Mouse (Mus musculus): ENCODE measurements around the gene Gemin5. TPM values are rescaled to one million over a fixed set of nuclear protein-coding genes. Genes with fewer than 3 reads are reported as not detected.
A peak's percentile ranks its signal among the peaks of the same experiment; 100 is the strongest.
"Not testable (repeated sequence)": the region's sequence is repeated elsewhere in the genome, so short reads cannot be mapped to it uniquely, and the experiment has no call there.

Gemin5 gene
- polyA plus RNA-seq, 1 experiment from 2014 or later: 12.5 TPM

DNA sequence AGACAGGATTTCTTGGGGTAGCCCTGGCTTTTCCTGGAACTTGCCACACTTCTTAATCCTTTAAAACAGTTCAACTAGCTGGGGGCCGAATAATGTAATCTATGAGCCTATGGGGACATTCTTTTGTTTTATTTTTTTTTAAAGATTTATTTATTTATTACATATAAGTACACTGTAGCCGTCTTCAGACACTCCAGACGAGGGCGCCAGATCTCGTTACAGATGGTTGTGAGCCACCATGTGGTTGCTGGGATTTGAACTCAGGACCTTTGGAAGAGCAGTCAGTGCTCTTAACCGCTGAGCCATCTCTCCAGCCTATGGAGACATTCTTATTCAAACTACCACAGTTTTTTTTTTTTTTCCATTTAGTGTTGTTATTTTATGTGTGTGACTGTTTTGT is 11.6 kb upstream of the Gemin5 start:
- not testable (repeated sequence) for H3K9ac ChIP-seq; H3K27ac ChIP-seq; H3K4me3 ChIP-seq (replicated peaks; ENCODE audit: low read length); H3K27me3 ChIP-seq (ENCODE audit: control insufficient read depth, insufficient read depth, low read length); H3K9me3 ChIP-seq (ENCODE audit: control insufficient read depth, low read length); ATAC-seq (ENCODE audit: low FRiP score); DNase-seq (ENCODE audit: low spot score); H3K4me1 ChIP-seq (replicated peaks; ENCODE audit: control insufficient read depth, insufficient read depth, low read length); H3K4me2 ChIP-seq (replicated peaks)
- H3K36me3 ChIP-seq (replicated peaks; ENCODE audit: control insufficient read depth, insufficient read depth): peaks cover 54% of the 10 kb centered on the region
- WGBS: 95% methylated on average over 6 of the region's 6 CpGs

DNA sequence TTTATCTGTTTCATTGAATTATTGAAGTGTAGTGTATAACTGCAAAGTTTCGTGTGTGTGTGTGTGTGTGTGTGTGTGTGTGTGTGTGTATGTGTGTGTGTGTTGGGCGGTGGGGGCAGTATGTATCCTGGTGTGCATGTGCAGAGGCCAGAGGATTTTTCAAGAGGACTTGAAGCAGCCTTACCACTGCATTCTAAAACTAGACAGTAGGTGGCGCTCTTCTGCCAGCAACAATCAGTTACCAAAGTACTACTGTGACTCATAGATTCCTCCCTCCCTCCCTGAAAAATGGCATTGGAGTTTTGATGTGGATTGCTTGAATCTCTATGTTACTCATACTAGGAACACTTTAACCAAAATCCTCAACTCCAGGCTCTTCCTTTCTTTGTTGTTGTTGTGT is 11.2 kb upstream of the Gemin5 start:
- H3K27me3 ChIP-seq (ENCODE audit: control insufficient read depth, insufficient read depth, low read length): no peaks in the 10 kb centered on the region
- no peak overlapping the region for H3K9ac ChIP-seq
- H3K4me1 ChIP-seq (replicated peaks; ENCODE audit: control insufficient read depth, insufficient read depth, low read length): no peaks in the 10 kb centered on the region
- no peak overlapping the region for H3K27ac ChIP-seq
- DNase-seq (ENCODE audit: low spot score) (peak; percentile 86), ATAC-seq (ENCODE audit: low FRiP score) (peak; percentile 43; the same call in 1 of the 2 replicates)
- 26% methylated on average over 3 of the region's 3 CpGs for WGBS
- H3K36me3 ChIP-seq (replicated peaks; ENCODE audit: control insufficient read depth, insufficient read depth): peaks cover 58% of the 10 kb centered on the region
- H3K4me2 ChIP-seq (replicated peaks): no peak overlapping the region
- H3K9me3 ChIP-seq (ENCODE audit: control insufficient read depth, low read length): no peaks in the 10 kb centered on the region
- H3K4me3 ChIP-seq (replicated peaks; ENCODE audit: low read length): no peak overlapping the region

DNA sequence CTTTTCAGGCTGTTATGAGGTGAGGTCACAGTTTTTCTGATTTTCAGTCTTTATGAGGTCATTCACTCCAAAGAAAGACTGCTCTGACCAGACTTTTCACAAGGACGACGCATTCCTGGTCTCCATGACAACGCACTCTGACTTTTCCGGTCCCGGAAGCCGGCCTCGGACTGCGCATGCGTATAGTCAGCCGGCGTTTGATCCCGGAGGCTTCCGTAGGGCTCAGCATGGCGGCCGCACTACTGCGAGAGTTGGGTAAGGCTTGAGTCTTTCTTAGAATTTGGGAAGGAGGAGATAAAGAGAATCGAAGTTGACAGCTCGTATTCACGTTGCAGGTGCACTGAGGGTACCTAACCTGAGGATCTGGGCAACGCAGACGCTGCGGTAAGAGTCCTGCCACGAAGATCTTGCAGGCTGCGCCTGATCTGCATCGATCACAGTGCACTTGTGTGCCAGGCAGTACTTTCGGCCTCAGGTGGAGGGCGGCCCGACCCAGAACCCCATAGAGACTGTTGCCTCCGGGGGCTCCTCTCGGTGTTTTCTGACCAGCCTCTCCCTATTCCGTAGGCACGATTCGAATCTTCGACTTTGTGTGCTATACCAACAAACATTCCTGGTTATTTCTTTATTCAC is 3.2 kb upstream of the Gemin5 start, which contains the start of gene Mrpl22:
TSS of gene Mrpl22 (plus strand) at position 203 of the 633 bp plus-strand sequence.
- under 1% methylated on average over 34 of the region's 34 CpGs for WGBS
- Histone ChIP-seq H3K36me3 (replicated peaks; ENCODE audit: control insufficient read depth, insufficient read depth) (peaks cover 39% of the 10 kb centered on the region), H3K4me3 (replicated peaks; ENCODE audit: low read length) (peak within 1 kb of the TSS; percentile 66), H3K4me1 (replicated peaks; ENCODE audit: control insufficient read depth, insufficient read depth, low read length) (peaks cover 16% of the 10 kb centered on the region), H3K4me2 (replicated peaks) (peak within 1 kb of the TSS; percentile 84), H3K9ac (peak within 1 kb of the TSS; percentile 77), H3K27ac (peak within 1 kb of the TSS; percentile 61), H3K27me3 (ENCODE audit: control insufficient read depth, insufficient read depth, low read length) (no peaks in the 10 kb centered on the region), H3K9me3 (ENCODE audit: control insufficient read depth, low read length) (no peaks in the 10 kb centered on the region)
- ATAC-seq (ENCODE audit: low FRiP score): peak; percentile 79
- DNase-seq (ENCODE audit: low spot score): peak; percentile 99

DNA sequence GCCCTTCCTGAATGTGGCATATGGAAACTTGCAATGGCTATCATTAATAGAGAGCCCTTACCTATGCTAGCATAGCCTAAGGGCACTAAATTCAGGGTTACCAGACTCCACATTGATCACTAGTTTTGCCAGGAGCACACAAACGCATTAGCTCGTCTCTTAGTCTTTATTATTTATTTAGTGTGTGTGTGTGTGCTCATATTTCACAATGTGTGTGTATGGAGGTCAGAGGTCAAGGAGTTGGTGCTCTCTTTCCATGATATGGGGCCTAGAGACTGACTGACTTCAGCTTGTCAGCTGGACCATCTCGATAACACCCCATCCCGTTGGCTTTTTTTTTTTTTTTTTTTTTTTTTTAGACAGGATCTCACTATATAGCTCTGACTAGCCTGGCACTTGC is 1.3 kb upstream of the Gemin5 start:
- H3K4me2 ChIP-seq (replicated peaks): no peak overlapping the region
- no peak overlapping the region for H3K4me3 ChIP-seq (replicated peaks; ENCODE audit: low read length)
- H3K4me1 ChIP-seq (replicated peaks; ENCODE audit: control insufficient read depth, insufficient read depth, low read length): peaks cover 16% of the 10 kb centered on the region
- H3K36me3 ChIP-seq (replicated peaks; ENCODE audit: control insufficient read depth, insufficient read depth): peaks cover 33% of the 10 kb centered on the region
- DNase-seq (ENCODE audit: low spot score) (no peak), ATAC-seq (ENCODE audit: low FRiP score) (no peak)
- H3K9ac ChIP-seq: no peak overlapping the region
- H3K27me3 ChIP-seq (ENCODE audit: control insufficient read depth, insufficient read depth, low read length): no peaks in the 10 kb centered on the region
- no peaks in the 10 kb centered on the region for H3K9me3 ChIP-seq (ENCODE audit: control insufficient read depth, low read length)
- no peak overlapping the region for H3K27ac ChIP-seq
- WGBS: 93% methylated on average over 4 of the region's 4 CpGs

DNA sequence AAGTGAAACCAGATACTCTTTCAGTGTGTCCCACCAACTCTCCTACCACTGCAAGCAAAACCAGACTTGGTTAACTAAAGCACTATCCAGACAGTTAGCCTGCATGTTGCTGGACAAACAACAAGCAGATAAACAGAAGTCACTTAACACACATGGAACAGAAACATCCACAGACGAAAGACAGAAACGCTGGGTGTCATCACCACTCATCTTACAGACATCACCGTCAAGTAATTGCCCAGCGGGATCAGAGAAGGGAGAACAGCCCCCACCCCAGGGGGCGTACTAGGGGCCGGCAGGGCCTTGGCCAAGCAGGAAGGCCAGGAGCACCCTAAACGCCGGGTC is 545 bp downstream of the Gemin5 start:
- peaks cover 15% of the 10 kb centered on the region for H3K4me1 ChIP-seq (replicated peaks; ENCODE audit: control insufficient read depth, insufficient read depth, low read length)
- H3K4me2 ChIP-seq (replicated peaks): peak overlapping the region; percentile 57
- H3K27ac ChIP-seq: no peak overlapping the region
- H3K9ac ChIP-seq: peak overlapping the region; percentile 77
- H3K36me3 ChIP-seq (replicated peaks; ENCODE audit: control insufficient read depth, insufficient read depth): peaks cover 30% of the 10 kb centered on the region
- H3K9me3 ChIP-seq (ENCODE audit: control insufficient read depth, low read length): no peaks in the 10 kb centered on the region
- DNase-seq (ENCODE audit: low spot score) (no peak), ATAC-seq (ENCODE audit: low FRiP score) (no peak)
- H3K27me3 ChIP-seq (ENCODE audit: control insufficient read depth, insufficient read depth, low read length): no peaks in the 10 kb centered on the region
- peak overlapping the region; percentile 82 for H3K4me3 ChIP-seq (replicated peaks; ENCODE audit: low read length)
- WGBS: 2% methylated on average over 8 of the region's 8 CpGs

DNA sequence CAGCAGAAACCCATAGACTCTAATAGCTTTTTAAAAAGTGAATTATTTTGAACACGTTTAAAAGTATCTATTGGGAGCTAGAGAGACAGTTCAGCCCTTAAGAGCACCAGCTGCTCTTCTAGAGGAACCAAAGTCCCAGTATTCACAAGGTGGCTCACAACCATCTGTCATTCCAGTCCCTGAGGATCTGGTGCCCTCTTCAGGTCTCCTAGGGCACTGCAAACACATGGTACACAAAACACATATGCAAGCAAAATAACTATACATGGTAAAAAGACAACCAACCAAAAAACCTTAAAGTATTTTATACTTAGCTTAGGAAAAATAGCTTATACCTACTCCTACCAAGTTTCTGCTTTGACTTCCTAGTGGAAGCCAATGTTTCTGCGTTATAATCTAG is 3.3 kb downstream of the Gemin5 start:
- no peak overlapping the region for H3K9ac ChIP-seq
- no peak for ATAC-seq (ENCODE audit: low FRiP score)
- no peak overlapping the region for H3K27ac ChIP-seq
- no peak for DNase-seq (ENCODE audit: low spot score)
- no peak overlapping the region for H3K4me3 ChIP-seq (replicated peaks; ENCODE audit: low read length)
- peaks cover 6% of the 10 kb centered on the region for H3K4me1 ChIP-seq (replicated peaks; ENCODE audit: control insufficient read depth, insufficient read depth, low read length)
- 96% methylated on average over 2 of the region's 2 CpGs for WGBS
- H3K36me3 ChIP-seq (replicated peaks; ENCODE audit: control insufficient read depth, insufficient read depth): peaks cover 48% of the 10 kb centered on the region
- no peaks in the 10 kb centered on the region for H3K27me3 ChIP-seq (ENCODE audit: control insufficient read depth, insufficient read depth, low read length)
- H3K4me2 ChIP-seq (replicated peaks): no peak overlapping the region
- no peaks in the 10 kb centered on the region for H3K9me3 ChIP-seq (ENCODE audit: control insufficient read depth, low read length)

DNA sequence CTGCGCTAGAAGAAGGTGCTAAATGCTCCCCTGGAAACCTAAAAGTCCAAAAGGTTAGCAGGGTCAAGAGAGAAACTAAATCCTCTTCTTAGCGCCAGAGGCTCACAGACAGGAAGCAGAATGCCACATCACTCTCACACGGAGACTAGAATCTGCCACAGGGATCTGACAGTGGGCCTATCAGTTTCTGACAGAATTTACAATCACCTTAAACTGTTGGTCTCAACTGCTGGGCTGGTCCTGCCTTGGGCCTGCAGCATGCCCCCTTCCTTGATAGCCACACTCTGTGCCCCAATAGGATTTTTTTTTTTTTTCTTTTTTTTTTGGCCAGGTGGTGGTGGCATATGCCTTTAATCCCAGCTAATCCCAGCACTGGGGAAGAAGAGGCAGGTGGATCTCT is 11.5 kb downstream of the Gemin5 start:
- no peak overlapping the region for H3K4me2 ChIP-seq (replicated peaks)
- peaks cover 71% of the 10 kb centered on the region for H3K36me3 ChIP-seq (replicated peaks; ENCODE audit: control insufficient read depth, insufficient read depth)
- ATAC-seq (ENCODE audit: low FRiP score) (no peak), DNase-seq (ENCODE audit: low spot score) (no peak)
- H3K9ac ChIP-seq: no peak overlapping the region
- H3K27me3 ChIP-seq (ENCODE audit: control insufficient read depth, insufficient read depth, low read length): no peaks in the 10 kb centered on the region
- no peak overlapping the region for H3K4me3 ChIP-seq (replicated peaks; ENCODE audit: low read length)
- H3K9me3 ChIP-seq (ENCODE audit: control insufficient read depth, low read length): no peaks in the 10 kb centered on the region
- H3K27ac ChIP-seq: no peak overlapping the region
- 92% methylated on average over 3 of the region's 3 CpGs for WGBS
- H3K4me1 ChIP-seq (replicated peaks; ENCODE audit: control insufficient read depth, insufficient read depth, low read length): no peaks in the 10 kb centered on the region

DNA sequence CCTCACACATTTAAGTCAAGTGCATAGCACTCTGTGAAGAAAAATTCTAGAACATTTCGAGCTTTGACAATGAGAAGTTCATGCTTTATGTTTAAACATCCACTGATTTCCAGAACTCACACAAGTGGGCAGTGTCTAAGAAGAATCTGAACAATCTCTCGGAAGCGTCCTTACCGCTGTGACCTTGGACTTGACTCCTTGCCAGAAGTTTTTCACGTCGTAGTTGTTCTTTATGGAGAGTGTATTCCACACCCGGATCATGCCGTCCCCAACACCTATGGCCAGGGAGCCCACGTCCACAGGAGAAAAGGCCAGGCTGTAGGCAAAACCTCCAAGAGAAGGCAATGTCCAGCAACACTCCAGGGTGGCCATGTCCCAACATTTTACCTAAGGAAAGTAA is 12.9 kb downstream of the Gemin5 start:
- no peaks in the 10 kb centered on the region for H3K4me1 ChIP-seq (replicated peaks; ENCODE audit: control insufficient read depth, insufficient read depth, low read length)
- WGBS: 94% methylated on average over 9 of the region's 9 CpGs
- H3K27ac ChIP-seq: no peak overlapping the region
- no peak for ATAC-seq (ENCODE audit: low FRiP score)
- no peaks in the 10 kb centered on the region for H3K27me3 ChIP-seq (ENCODE audit: control insufficient read depth, insufficient read depth, low read length)
- DNase-seq (ENCODE audit: low spot score): no peak
- H3K36me3 ChIP-seq (replicated peaks; ENCODE audit: control insufficient read depth, insufficient read depth): peaks cover 76% of the 10 kb centered on the region
- no peak overlapping the region for H3K4me2 ChIP-seq (replicated peaks)
- no peak overlapping the region for H3K9ac ChIP-seq
- no peak overlapping the region for H3K4me3 ChIP-seq (replicated peaks; ENCODE audit: low read length)
- H3K9me3 ChIP-seq (ENCODE audit: control insufficient read depth, low read length): no peaks in the 10 kb centered on the region

DNA sequence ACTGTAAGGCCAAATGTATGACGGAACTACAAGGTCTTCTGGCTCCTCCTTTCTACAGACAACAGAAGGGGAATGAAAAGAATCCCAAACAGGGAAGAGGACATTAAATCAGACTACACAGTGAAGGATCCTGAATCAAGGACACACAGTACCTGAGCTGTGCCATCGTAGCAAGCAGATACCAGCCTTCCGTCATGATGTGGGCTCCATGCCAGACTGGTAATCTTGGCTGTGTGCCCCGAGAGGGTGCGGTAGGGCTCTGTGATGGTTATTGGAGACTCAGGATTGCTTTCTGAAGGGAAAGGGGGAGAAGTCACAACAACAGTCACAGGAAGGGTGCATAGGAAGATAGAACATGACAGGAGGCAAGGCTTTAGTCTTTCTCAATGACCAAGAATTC is 22.1 kb downstream of the Gemin5 start:
- 77% methylated on average over 5 of the region's 5 CpGs for whole genome bisulfite sequencing
- ATAC-seq (ENCODE audit: low FRiP score): no peak
- Histone ChIP-seq H3K9ac (no peak overlapping the region), H3K36me3 (replicated peaks; ENCODE audit: control insufficient read depth, insufficient read depth) (peaks cover 92% of the 10 kb centered on the region), H3K27me3 (ENCODE audit: control insufficient read depth, insufficient read depth, low read length) (no peaks in the 10 kb centered on the region), H3K4me2 (replicated peaks) (no peak overlapping the region), H3K9me3 (ENCODE audit: control insufficient read depth, low read length) (no peaks in the 10 kb centered on the region), H3K27ac (no peak overlapping the region), H3K4me3 (replicated peaks; ENCODE audit: low read length) (no peak overlapping the region), H3K4me1 (replicated peaks; ENCODE audit: control insufficient read depth, insufficient read depth, low read length) (no peaks in the 10 kb centered on the region)
- DNase-seq (ENCODE audit: low spot score): no peak

Measured in hindbrain, embryonic 14.5 days (tissue).